Mouse (Mus musculus) liver, postnatal 0 days (tissue): ENCODE results near the gene Shroom1.

Source experiments
- CTCF ChIP-seq: sonication (generic); IDR thresholded peaks from 2 replicates; pipeline ENCODE4 v1.5.1; 2016; ENCODE audit warnings: antibody characterized with exemption, low read depth
- EP300 ChIP-seq: IDR thresholded peaks from 2 replicates; pipeline ENCODE4 v1.6.1; 2016; ENCODE audit warnings: antibody characterized with exemption, low read depth, mild to moderate bottlenecking

DNA sequence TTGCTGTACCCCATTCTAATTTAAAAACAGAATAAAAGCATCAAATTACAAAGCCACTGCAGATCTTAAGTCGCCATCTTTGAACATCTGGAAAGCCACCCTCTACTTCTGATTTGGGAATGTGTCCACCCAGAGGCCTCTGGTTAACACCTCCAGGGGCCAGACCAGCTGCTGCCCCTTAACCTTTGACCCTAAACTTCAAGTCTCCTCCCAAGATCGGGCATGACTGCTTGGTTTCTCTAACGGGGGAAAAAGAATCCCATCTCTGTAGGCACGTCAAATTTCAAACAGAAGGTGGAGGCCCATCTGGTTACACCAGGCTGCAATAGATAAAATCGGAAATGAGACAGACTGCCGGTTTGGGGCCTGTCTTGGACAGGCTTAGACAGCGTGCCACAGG is 20.8 kb downstream of the Shroom1 start:
- no peak for TF ChIP-seq CTCF
- no peak for TF ChIP-seq EP300
